Mouse (Mus musculus): Measurements from ENCODE around the gene Wdr60.
"Not testable (repeated sequence)": the region's sequence is repeated elsewhere in the genome, so short reads cannot be mapped to it uniquely, and the experiment has no call there.

Gene Wdr60

DNA sequence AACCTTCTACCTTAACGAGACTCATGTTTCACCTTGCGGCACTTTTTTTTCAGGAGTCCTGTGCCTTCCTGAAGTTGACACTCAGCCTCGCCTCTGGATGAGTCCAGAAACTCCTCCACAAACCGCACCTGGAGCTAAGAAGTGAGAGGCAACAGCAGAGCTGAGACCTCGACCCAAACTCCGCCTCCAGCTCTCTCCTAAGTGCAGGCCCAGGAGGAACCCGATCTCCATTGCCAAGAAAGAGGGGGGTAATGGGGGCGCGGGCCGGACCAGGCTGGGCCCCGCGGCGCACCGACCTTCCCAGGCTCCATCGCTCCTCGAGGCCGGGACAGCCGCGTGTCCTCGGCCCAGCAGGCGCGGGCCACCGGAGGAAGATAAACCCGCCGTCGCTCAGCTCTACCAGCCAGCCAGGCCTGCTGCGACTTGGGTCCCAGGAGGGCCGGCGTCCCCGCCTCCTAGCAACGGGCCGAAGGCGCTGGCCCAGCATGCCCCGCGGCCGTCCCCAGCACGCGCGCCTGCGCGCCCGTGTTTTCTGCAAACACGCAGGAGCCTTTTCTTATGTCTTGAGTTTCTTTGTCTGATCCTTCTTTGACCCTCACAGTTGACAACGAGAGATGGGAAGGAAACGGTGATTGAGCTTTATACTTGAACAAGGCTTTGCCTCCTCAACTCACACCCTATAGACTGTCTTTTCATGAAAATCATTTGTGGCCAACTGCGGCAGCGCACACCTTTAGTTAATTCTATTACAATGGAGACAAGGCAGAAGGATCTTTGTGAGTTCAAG, at the start of gene Wdr60:
Gene Wdr60 (minus strand): TSS at position 468 of the 787 bp plus-strand sequence.
- peak; percentile 91 for DNase-seq

DNA sequence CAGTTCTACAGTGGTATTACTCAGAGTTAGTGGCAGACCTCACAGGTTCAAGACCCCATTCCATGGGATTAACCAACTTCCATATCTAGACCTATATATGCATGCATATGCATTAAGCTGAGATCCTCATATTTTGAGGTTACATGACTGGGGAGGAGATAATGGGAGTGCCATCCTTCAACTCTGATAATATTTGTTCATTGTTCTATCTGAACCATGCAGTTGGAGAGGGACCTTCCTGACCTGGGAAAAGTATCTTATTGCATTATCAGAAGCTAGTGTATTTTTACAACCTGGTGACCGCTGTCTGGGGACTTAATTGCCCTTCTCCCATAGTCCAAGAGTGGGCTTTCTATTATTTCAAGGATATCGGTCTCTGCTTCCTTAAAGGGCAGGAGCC, 45.8 kb upstream of the Wdr60 start:
- no peak for DNase-seq

DNA sequence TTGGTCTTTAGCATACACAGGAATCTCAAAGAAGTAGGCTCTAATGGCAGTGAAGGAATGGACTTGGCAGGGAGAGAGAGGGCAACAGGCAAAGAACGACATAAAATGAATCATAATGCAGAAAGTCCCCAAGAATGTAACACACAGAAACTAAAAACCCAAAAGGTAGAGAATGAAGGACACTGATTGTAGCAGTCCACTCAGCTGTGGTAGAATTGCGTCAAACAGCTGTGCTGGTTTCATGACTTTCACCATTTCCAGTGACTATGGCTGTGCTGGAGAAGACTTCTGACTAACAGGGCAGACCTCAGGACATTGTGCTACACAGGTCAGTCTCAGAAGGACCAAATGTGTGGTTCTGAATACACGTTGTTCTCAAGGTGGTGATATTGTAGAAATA, 45.0 kb upstream of the Wdr60 start:
- no peak for DNase-seq

DNA sequence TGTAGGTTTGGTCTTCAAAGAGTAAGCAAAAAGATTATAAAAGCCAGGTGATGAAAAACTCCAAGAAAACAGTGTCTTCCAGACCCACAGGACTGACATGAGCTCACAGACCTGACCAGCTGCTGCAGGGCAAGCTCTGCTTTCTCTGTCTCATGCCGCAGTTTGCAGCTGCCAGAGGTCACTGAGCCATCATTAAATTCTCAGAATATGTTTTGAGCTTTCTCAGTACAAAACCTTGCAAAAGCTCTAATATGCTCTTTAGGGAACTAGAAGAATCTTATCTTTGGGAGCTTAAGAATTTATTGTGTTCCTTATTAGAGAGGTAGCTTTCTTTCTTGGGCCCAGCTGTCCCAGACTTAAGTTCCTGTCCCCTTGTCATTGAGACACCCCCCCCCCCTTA, 43.2 kb upstream of the Wdr60 start:
- DNase-seq = no peak

DNA sequence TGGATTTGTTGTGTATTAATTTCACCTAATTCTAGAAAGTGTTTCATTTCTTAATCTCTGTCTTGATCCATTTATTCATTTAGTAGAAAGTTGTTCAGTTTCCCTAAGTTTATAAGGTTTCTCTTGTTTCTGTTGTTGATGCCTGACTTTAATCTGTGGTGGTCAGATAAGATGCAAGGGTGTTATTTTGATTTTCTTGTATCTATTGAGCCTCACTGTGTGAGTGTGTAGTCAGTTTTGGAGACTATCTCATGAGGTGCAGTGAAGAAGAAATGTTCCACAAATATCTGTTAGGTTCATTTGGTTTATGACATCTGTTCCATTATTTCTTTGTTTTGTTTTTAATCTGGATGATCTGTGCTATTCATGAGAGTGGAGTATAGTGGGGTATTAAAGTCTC, 39.4 kb upstream of the Wdr60 start:
- DNase-seq = no peak

DNA sequence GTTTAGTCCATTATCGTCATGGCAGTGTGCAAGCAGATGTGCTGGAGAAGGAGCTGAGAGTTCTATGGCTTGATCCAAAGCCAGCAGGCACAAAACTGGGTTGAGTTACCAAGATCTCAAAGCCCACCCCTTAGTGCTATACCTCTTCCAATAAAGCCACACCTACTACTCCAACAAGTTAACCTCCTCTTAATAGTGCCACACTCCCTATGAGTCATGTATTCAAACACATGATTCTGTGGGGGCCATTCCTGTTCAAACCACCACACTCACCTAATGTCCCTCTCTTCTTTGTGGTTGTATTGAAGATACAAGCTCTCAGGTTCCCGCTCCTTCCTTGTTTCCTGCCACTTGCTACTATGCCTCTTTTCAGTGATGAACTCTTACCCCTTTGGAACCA, 37.1 kb upstream of the Wdr60 start:
- DNase-seq = no peak

DNA sequence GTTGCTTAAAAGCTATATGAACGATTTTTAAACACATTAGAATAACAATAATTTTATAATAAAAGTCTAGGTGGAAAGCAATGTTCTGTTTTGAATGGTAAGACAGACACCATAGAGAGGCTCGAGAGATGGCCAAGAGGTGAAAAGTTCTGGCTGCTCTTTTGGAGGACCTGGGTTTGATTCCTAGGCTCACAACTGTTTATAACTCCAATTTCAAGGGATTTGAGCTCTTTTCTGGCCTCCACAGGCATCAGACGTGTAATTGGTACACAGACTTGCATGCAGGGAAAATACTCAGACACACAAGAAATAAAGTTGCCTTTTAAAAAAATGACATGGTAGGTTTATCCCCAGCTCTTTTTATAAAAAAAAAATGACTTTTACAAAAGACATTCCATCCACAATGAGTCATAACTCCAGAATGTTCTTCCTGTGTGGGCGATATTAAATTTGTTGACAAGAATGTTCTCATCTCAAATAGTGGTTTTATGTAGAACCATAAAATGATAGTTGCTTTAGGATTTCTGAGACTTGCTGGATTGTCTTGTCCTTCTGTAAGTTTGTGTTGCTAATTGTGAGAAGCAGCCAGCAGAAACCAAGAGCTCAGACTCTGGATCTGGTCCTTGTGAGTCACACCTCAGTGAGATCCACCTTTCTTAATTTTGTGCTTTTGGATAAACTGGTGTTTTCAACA, 30.9 kb upstream of the Wdr60 start:
- no peak for DNase-seq

DNA sequence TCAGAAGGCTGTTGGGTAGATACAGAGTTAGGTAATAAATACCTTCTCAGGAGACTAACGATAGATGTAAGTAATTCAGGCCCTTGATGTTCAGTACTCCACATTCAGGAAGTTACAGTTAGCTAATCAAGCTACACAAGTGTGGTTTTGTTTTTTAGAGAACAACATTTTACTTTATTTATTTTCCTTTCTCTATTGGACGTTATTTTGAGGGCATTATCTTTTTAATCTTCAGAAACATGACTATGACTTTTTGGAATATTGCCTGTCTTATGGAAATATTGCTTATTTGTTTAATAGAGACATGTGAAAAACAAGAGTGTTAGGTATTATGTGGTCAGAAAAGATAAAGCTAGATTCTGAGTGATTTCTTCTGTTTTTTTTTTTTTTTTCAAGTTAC, 30.4 kb upstream of the Wdr60 start:
- DNase-seq = no peak

DNA sequence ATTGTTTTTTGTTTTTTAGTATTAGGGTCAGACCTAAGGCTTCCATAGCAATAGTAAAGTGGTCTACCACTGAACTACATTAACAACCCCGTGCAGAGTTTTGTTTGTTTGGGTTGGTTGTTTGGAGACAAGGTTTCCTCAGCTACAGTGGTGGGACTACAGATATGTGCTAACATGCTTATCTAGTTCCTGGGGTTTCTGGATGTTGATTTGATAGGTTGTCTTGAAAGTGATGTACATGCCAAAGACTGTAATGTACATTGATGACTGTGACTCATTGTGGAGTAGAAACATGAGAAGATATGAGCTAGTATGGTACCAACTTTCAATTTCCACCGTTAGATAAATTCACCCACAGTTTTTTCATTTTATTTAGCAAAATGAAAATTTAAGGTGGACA, 20.7 kb upstream of the Wdr60 start:
- DNase-seq = no peak

DNA sequence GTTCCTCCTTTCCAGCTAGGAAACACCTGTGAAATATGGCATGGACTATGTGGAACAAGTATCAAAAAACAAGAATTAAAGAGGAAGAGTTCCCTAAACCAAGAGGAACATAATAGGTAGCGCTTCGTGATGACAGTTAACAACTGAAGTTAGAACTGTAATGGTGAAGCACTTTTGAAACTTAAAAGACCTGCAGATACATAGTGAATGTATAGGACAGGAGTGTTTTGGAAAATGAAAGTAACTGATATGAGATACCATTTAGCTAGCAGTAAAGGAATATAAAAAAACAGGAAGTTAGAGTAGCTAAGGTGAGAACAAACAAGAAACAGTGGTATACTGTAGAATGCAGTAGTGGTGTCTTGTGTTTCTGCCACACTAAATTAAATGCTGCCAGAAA, 20.0 kb upstream of the Wdr60 start:
- DNase-seq = no peak

DNA sequence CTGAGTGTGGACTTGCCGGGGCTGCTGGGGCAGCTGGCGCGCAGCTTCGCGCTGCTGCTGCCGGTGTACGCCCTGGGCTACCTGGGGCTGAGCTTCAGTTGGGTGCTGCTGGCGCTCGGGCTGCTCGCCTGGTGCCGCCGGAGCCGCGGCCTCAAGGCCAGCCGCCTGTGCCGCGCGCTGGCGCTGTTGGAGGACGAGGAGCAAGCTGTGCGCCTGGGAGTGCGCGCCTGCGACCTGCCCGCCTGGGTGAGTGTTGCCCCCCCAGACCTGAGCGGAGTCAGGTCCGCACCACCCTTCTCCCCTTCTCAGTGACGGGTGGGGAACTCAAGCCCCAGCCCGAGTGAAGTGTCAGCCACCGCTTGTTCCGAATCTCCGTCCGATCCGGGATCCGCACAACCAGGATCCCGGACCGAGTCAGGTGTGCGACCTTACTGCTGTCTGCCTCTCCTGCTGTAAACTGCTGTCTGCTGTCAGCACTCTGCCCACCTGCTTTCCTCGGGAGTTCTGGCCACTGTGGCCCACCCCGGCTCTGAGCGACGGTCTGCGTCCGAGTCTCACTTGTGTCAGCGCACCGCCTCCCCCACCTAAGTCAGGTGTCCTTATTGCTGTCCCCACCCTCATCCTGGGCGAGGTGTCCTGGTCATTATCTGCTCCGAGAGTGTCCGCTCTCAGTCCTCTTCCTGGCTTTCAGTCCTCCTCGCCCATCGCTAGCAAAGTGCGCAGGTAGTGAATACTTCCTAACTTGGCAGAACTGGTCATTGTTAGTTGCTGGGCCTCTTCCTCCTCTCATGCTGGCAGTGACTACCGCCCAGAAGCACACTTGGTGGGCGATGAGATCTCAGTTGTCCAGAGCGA, 18.8 kb upstream of the Wdr60 start:
- peak; percentile 50 for DNase-seq

DNA sequence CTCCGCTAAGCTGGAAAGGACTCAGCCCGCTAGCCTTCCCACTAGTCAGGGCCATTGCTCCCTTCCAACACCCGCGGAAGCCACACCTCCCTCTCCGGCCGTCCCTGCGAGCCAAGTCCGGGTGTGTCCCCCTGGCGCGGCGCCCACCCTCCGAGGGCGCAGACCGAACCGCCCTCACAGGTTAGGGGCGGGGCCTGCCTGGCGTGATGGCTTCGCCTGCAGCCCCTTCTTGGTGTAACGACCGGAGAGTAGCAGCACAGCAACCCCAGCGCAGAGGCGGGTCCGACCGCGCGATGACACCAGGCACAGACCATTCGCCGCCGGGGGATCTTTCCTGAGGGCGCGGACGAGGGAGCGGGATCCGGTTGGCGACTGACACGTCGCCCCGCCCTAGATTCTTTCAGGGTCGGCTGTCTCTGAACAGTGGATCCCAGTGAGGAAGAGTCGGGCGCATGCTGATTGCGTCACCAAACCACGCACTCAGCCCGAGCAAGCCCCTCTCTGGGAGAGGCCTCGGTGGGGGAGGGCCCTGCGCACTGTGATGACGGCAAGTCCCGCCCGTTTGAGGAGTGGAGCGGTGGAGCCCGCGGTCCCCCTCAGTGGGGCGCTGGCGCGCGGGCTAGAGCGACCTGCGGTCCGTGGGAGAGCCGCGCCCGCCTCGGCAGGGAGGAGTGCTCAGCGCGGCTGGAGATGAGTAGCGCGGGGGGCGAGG, 18.0 kb upstream of the Wdr60 start, which contains the start of gene Esyt2:
Gene Esyt2 (plus strand): TSS at position 544 of the 712 bp plus-strand sequence.
- DNase-seq = peak; percentile 99

DNA sequence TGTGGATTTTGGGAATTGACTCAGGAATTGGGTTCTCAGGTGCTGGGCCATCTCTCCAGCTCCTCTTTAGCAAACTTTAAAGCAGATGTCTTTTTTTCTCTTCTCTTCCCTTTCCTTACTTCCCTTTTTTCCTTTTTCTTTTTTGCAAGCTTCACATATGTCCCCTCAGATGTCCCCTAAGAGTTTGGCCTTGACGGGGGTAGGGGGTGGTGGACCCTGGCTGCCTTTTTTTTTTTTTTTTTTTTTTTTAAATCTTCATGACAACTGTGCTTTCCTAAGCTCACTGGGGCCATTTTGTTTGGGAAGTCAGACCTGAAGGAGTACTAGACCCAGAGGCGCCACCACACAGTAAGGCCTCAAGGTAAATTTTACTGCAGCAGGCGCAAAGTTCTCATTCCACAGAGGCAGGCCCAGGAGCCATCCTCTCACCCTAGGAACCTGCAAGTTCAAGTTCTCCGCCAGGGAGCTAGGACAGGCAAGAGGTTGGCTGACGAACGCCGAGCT, 17.4 kb upstream of the Wdr60 start:
- DNase-seq = no peak

DNA sequence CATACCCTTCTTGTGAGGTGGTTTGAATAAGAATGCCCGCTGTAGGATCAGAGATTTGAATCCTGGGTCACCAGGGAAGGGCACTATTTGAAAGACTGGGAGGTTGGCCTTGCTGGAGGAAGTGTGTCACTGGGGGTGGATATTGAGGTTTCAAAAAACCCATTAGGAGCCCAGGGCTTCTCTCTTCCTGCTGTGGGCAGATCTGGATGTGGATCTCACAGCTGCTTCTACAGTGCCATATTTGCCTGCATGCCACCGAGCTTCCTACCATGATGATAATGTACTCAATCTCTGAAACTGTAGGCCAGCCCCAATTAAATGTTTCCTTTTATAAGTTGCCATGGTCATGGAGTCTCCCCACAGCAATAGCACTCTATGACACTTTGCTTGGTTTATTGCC, 16.4 kb upstream of the Wdr60 start:
- no peak for DNase-seq

DNA sequence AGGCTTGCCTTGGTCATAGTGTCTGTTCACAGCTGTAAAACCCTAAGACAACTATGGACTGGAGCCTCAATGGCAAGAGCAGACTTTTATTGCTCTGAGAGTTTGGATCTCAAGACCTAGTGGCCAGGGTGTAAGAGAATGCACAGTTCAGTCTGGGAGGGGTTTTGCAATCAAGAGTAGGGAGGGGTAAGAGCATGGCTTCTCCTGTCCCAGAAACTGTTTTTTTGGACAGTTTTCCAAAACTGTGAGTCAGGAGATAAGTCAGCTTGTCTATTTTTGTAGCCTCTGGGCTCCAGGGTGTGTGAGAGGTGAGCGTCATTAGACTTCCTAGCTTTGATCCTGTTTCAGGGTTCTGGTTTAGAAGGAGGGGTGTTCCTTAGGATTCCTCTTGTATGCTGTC, 15.7 kb upstream of the Wdr60 start:
- no peak for DNase-seq

DNA sequence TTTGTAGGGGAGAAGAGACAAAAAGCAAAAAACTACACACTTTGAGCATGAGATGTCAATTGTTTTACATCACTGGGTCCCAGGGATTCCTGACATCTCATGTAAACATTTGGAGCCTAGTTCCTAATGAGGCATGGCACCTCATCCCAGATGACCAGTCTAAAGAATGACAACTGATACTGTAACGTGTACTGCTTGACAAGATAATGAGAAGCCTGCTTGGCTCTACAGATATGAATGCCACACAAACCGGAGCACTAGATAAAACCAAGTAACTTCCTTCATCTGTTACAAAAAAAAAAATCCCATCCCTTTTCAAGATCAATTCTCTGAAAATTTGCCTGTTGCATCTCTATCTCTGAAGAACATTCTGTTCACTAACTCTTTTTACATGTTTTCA, 14.1 kb upstream of the Wdr60 start:
- DNase-seq = no peak

DNA sequence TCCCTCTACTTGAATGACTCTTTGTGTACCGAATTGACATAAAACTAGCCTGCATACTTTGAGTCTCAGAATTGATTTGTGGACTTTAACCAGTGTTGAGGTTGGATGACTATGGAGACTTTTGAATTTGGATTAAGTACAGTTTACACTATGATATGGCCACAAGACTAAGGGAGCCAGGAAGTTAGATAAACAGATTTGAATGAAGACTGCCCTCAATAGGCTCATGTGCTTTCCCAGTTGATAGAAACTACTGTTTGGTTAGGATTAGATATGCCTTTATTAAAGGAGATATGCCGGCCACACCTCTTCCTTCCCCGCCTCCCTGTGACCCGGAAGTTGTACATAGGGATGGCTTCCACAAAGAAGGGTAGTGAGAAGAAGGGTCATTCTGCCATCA, 12.8 kb upstream of the Wdr60 start:
- no peak for DNase-seq

DNA sequence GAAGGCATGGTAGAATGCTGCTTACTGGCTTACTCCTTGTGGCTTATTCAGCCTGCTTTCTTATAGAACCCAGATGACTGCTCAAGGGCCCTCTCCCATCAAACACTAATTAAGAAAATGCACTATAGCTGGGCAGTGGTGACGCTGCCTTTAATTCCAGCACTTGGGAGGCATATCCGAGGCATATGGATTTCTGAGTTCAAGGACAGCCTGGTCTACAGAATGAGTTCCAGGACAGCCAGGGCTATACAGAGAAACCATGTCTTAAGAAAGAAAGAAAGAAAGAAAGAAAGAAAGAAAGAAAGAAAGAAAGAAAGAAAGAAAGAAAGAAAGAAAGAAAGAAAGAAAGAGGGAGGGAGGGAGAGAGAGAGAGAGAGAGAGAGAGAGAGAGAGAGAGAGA, 12.3 kb upstream of the Wdr60 start, which contains the start of gene Gm11027:
Gene Gm11027 (plus strand): TSS at position 301 of the 400 bp plus-strand sequence.
- DNase-seq = not testable (repeated sequence)

DNA sequence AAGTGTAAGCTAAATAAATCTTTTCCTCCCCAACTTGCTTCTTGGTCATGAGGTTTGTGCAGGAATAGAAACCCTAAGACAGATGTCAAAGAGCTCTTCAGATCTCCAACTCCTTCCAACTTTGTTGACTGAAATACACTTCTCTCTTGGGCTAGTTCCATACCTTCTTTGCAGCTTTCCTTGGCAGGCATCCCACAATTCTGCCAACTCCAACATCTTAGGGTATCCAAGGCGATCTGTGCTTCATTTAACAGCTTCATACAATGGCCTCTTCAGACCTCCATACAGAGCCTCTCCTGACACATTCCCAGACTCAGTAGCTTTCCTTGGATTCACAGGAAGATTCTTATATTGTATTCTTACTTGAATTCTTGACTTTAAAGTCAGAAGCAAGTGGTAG, 10.9 kb upstream of the Wdr60 start:
- no peak for DNase-seq

DNA sequence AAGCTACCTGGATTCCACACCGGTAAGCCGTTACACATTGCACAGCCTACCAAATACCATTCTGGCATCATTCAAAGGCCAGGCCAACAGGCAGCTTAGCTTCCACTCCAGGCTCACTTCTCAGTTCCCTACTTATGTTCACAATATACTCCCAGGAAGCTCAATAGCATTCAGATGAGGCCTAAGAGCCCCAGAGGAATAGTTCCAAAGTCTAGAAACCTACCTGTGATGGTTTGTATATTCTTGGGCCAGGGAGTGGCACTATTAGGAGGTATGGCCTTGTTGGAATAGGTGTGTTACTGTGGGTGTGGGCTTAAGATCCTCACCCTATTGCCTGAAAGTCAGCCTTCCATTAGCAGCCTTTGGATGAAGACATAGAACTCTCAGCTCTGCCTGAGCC, 8.2 kb upstream of the Wdr60 start:
- no peak for DNase-seq

DNA sequence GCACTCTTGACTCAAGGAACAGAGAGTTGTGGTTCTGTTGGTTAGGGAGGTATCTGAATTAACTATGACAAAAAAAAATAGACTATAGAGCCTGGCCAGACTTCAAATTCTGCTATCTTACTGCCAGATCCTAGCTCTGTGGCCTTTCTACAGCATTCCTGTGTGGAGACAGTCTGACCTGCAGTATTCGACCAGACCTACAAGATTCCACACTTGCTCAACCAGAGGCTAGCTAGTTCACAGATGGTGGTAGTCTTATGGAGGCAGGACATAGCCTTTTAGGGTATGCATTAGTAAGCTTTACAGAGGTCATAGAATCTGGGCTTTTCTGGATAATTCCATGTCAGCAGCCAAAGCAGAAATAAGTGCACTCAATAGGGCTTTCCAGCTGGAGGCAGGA, 7.7 kb upstream of the Wdr60 start:
- DNase-seq = no peak

DNA sequence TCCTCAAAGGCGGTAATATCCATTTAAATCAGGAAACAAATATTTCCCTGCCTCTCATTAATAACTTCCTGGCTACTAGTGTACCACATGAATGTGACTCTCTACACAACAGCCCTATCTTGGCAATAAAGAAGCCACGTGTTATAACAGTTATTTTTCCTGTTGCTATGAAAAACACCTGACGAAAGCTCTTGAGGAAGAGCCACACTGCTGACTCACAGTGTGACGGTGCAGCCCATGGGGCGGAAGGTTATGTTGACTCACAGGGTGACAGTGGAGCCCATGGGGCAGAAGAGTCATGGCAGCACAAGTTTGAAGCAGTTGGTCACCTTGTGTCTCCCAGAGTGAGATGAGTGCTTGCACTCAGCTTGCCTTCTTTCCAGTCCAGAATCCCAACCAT, 6.6 kb upstream of the Wdr60 start:
- no peak for DNase-seq

DNA sequence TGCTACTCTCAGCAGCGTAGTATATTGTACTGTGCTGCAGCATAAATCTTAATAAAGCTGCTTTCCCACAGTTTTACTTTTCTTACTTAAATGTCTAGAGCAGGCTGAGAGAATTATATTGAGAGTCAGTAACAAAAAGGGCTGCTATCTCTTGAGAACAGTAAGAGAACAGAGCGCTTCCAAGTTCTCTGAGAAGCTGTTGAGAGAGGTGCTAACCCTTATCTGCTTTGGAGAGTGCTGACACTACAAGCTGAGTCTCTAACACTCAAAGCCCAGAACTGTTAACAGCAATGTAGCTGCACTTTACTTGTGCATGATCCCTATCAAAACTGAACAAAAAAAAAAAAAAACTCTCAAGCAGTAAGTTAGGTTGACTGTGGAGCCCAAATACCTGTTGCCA, 2.5 kb upstream of the Wdr60 start:
- DNase-seq = no peak
